Mouse (Mus musculus): ENCODE data around the gene Gcn1l1. TPM values are rescaled to one million over a fixed set of nuclear protein-coding genes. Genes with fewer than 3 reads are reported as not detected.

Gcn1l1 gene
- total and polyA plus RNA-seq, 3 experiments = 88.2 to 123 (median 93.8) TPM

DNA sequence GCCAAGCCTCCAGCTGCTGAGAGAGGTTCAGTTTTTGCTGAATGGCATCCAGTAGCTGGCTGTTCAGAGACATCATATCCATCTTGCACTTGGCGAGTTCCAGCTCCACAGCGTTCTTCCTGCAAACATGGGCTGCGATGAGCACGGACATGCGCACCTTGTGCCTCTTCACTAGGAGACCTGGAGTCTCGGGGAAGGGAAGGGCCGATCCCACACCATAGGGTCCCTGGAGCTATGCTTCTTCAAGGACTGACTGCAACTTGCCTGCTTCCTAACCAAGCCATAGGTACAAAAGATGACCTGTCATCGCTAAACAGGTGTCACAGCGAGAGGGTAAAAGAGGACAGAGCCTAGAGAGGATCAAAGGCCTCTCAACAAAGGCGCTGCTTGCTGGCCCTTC, 86.8 kb downstream of the Gcn1l1 start:
- Histone ChIP-seq H3K27me3 (ENCODE audit: control insufficient read depth in 1 of 2, insufficient read depth in 2 of 2, low read length in 2 of 2) (no peaks in the 10 kb centered on the region), H3K4me1 (ENCODE audit: control insufficient read depth in 1 of 2, insufficient read depth in 2 of 2, low read length in 2 of 2) (peaks cover 2 to 3% of the 10 kb centered on the region in 2 experiments; a peak in 1 of 4 replicates), H3K9ac (ENCODE audit: control insufficient read depth, low read depth, low read length, poor library complexity, severe bottlenecking) (no peak overlapping the region; the same call in 1 of the 2 replicates), H3K4me3 (ENCODE audit: control insufficient read depth in 1 of 2, insufficient read depth in 1 of 2, low read depth in 2 of 2, low read length in 2 of 2) (peak overlapping the region in 1 of 2 experiments; percentile 61; a peak in 2 of 4 replicates), H3K79me2 (ENCODE audit: control insufficient read depth, insufficient read depth, low read length, poor library complexity) (no peaks in the 10 kb centered on the region), H3K27ac (ENCODE audit: control insufficient read depth, low read depth, low read length) (no peak overlapping the region), H3K36me3 (ENCODE audit: control insufficient read depth in 1 of 2, insufficient read depth in 2 of 2, low read length in 2 of 2) (no peaks in the 10 kb centered on the region; a peak in 1 of 4 replicates), H3K9me3 (replicated peaks; ENCODE audit: insufficient read depth, low read length) (no peaks in the 10 kb centered on the region)
- TF ChIP-seq CTCF (IDR thresholded peaks at IDR 0.05 in 2 of 3, conservative IDR thresholded peaks at IDR 0.05 in 1 of 3; ENCODE audit: control insufficient read depth in 1 of 3, insufficient read depth in 1 of 3, low read depth in 2 of 3, low read length in 3 of 3, poor library complexity in 1 of 3, severe bottlenecking in 1 of 3) (no peak), SIN3A (IDR thresholded peaks at IDR 0.05; ENCODE audit: low read length) (no peak), CHD2 (IDR thresholded peaks at IDR 0.05; ENCODE audit: low read length) (no peak), ETS1 (IDR thresholded peaks at IDR 0.05; ENCODE audit: low read depth, low read length) (no peak), CHD1 (IDR thresholded peaks at IDR 0.05; ENCODE audit: low read depth, low read length) (no peak), MYB (IDR thresholded peaks at IDR 0.05; ENCODE audit: low read depth, low read length) (no peak), HCFC1 (IDR thresholded peaks at IDR 0.05; ENCODE audit: low read depth, low read length) (no peak), USF2 (IDR thresholded peaks at IDR 0.05; ENCODE audit: borderline replicate concordance in 1 of 2, insufficient read depth in 1 of 2, low read depth in 1 of 2, low read length in 2 of 2) (no peak), MYC (IDR thresholded peaks at IDR 0.05; ENCODE audit: low read depth, low read length) (no peak), ELF1 (IDR thresholded peaks at IDR 0.05; ENCODE audit: low read depth, low read length) (no peak), RCOR1 (IDR thresholded peaks at IDR 0.05; ENCODE audit: low read depth, low read length) (no peak), MAZ (IDR thresholded peaks at IDR 0.05; ENCODE audit: low read depth, low read length) (no peak), ZMIZ1 (IDR thresholded peaks at IDR 0.05; ENCODE audit: low read depth, low read length) (no peak), KAT2A (conservative IDR thresholded peaks at IDR 0.05; ENCODE audit: low read depth, low read length) (no peak), SMC3 (IDR thresholded peaks at IDR 0.05; ENCODE audit: low read depth, low read length) (no peak), MAFK (IDR thresholded peaks at IDR 0.05; ENCODE audit: borderline replicate concordance, low read depth, low read length) (no peak), GABPA (IDR thresholded peaks at IDR 0.05; ENCODE audit: low read depth, low read length) (no peak)
- DNase-seq (ENCODE audit: low read depth, low spot score) = no peak

DNA sequence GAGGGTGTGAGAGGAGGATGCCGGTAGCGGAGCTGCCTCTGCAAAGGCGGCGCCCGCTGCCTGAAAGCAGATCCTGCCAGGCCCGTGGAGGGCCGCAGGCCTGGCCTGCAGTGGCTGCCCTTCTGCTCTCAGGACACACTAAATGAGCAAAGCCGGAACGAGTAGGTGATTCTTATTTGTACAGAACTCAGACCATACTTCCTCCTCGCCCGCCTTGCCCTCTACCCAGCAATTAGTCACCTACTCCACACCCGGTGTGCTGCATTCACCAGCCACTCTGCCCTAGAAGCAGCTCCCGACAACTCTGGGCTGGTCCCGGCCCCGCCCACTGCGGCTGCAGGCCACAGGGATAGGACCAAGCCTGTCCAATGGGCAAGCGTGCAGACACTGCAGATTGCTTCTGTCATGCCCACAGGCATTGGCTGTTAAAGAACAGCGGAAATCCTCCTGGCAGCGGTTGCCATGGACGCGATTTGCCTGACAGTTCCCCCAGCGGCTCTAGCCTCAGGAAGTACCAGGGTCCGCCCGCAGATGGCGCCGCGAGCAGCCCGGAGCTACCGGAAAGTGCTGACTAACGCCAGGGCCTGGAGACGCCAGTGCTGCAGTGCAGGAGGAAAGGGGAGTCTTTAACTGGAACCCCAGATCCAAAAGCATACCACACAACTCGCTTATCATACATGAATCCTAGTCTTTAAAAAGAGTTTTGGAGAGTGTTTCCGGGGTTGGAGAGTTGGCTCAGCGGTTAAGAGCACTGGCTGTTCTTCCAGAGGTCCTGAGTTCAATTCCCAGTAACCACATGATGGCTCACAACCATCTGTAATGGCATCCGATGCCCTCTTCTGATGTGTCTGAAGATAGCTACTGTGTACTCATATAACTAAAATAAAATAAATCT, 87.9 kb downstream of the Gcn1l1 start:
- H3K4me1 ChIP-seq (ENCODE audit: control insufficient read depth in 1 of 2, insufficient read depth in 2 of 2, low read length in 2 of 2) = peaks cover 2 to 3% of the 10 kb centered on the region in 2 experiments; a peak in 1 of 4 replicates
- H3K4me3 ChIP-seq (ENCODE audit: control insufficient read depth in 1 of 2, insufficient read depth in 1 of 2, low read depth in 2 of 2, low read length in 2 of 2) = peak overlapping the region; percentile 61 to 66
- H3K27ac ChIP-seq (ENCODE audit: control insufficient read depth, low read depth, low read length) = peak overlapping the region; percentile 71
- H3K9ac ChIP-seq (ENCODE audit: control insufficient read depth, low read depth, low read length, poor library complexity, severe bottlenecking) = peak overlapping the region; percentile 68
- DNase-seq (ENCODE audit: low read depth, low spot score) = peak; percentile 99
- no peaks in the 10 kb centered on the region; a peak in 1 of 4 replicates for H3K36me3 ChIP-seq (ENCODE audit: control insufficient read depth in 1 of 2, insufficient read depth in 2 of 2, low read length in 2 of 2)
- no peaks in the 10 kb centered on the region for H3K27me3 ChIP-seq (ENCODE audit: control insufficient read depth in 1 of 2, insufficient read depth in 2 of 2, low read length in 2 of 2)
- no peaks in the 10 kb centered on the region for H3K79me2 ChIP-seq (ENCODE audit: control insufficient read depth, insufficient read depth, low read length, poor library complexity)
- H3K9me3 ChIP-seq (replicated peaks; ENCODE audit: insufficient read depth, low read length) = no peaks in the 10 kb centered on the region
- no peak for TF ChIP-seq E2F4 (IDR thresholded peaks at IDR 0.05; ENCODE audit: borderline replicate concordance, low read depth, low read length)
- TF ChIP-seq TCF12 (IDR thresholded peaks at IDR 0.05; ENCODE audit: low read depth, low read length) = peak; percentile 53
- TF ChIP-seq SMC3 (IDR thresholded peaks at IDR 0.05; ENCODE audit: low read depth, low read length) = peak; percentile 78
- peak; percentile 60 to 96; a peak in 3 of 4 replicates for TF ChIP-seq POLR2A (IDR thresholded peaks at IDR 0.05; ENCODE audit: control insufficient read depth in 1 of 2, insufficient read depth in 1 of 2, low read depth in 1 of 2, low read length in 2 of 2, poor library complexity in 1 of 2)
- no peak for TF ChIP-seq MYB (IDR thresholded peaks at IDR 0.05; ENCODE audit: low read depth, low read length)
- TF ChIP-seq GABPA (IDR thresholded peaks at IDR 0.05; ENCODE audit: low read depth, low read length) = no peak; the same call in 1 of the 2 replicates
- peak; percentile 14; the same call in 1 of the 2 replicates for TF ChIP-seq ETS1 (IDR thresholded peaks at IDR 0.05; ENCODE audit: low read depth, low read length)
- TF ChIP-seq POLR2AphosphoS5 (IDR thresholded peaks at IDR 0.05; ENCODE audit: borderline replicate concordance, low read depth, low read length) = no peak
- no peak for TF ChIP-seq USF2 (IDR thresholded peaks at IDR 0.05; ENCODE audit: borderline replicate concordance in 1 of 2, insufficient read depth in 1 of 2, low read depth in 1 of 2, low read length in 2 of 2)
- TF ChIP-seq SIN3A (IDR thresholded peaks at IDR 0.05; ENCODE audit: low read length) = peak; percentile 99
- TF ChIP-seq CHD1 (IDR thresholded peaks at IDR 0.05; ENCODE audit: low read depth, low read length) = no peak
- TF ChIP-seq CHD2 (IDR thresholded peaks at IDR 0.05; ENCODE audit: low read length) = no peak
- TF ChIP-seq CTCF (IDR thresholded peaks at IDR 0.05 in 2 of 3, conservative IDR thresholded peaks at IDR 0.05 in 1 of 3; ENCODE audit: control insufficient read depth in 1 of 3, insufficient read depth in 1 of 3, low read depth in 2 of 3, low read length in 3 of 3, poor library complexity in 1 of 3, severe bottlenecking in 1 of 3) = peak; percentile 73 to 92 (median 91)
- TF ChIP-seq MAFK (IDR thresholded peaks at IDR 0.05; ENCODE audit: borderline replicate concordance, low read depth, low read length) = no peak
- TF ChIP-seq MAZ (IDR thresholded peaks at IDR 0.05; ENCODE audit: low read depth, low read length) = no peak
- TF ChIP-seq ZC3H11A (IDR thresholded peaks at IDR 0.05; ENCODE audit: low read depth, low read length) = peak; percentile 45; the same call in 1 of the 2 replicates
- no peak for TF ChIP-seq JUND (IDR thresholded peaks at IDR 0.05; ENCODE audit: low read depth, low read length)
- no peak; the same call in 1 of the 2 replicates for TF ChIP-seq MAX (IDR thresholded peaks at IDR 0.05; ENCODE audit: low read length)
- peak; percentile 57; the same call in 1 of the 2 replicates for TF ChIP-seq NRF1 (IDR thresholded peaks at IDR 0.05; ENCODE audit: insufficient read depth, low read depth, low read length, poor library complexity, severe bottlenecking)
- no peak for TF ChIP-seq KAT2A (conservative IDR thresholded peaks at IDR 0.05; ENCODE audit: low read depth, low read length)
- peak; percentile 98 for TF ChIP-seq TBP (IDR thresholded peaks at IDR 0.05; ENCODE audit: low read depth, low read length)
